Mouse (Mus musculus): ENCODE measurements around the gene Slc27a3.

DNA sequence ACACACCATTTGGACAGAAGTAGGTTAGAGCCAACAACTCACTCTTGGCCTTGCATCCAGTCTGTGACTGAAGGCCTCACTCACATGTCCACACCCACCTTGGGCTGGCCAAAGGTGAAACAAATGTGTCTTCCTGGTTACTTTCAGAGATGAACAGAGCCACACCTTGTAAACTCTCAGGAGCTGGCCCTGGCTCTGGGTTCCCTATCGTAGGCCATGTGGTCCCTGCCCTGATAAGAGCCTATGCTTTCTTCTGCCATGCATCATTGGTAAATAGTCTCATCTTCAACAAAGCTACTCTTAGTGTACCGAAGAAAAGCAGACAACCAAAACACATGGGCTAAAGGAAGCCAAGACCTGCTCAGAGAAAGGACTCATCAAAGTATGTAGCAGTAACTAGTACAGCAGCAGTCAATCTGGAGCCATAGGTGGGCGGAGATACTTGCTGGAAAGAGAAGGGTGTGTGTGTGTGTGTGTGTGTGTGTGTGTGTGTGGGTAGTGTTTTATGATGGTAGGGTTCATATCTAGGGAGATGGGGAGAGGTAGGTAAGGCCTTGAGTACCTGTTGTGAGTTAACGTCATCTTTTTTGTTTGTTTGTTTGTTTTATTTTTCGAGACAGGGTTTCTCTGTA, 22.6 kb downstream of the Slc27a3 start:
- TF ChIP-seq CTCF (IDR thresholded peaks at IDR 0.05; ENCODE audit: control insufficient read depth, insufficient read depth, low read length) (no peak), POLR2A (IDR thresholded peaks at IDR 0.05; ENCODE audit: borderline replicate concordance, control insufficient read depth, low read depth, low read length) (no peak)

Data from bone marrow, adult 2 months (tissue).